Mouse (Mus musculus) right cerebral cortex, postnatal 4 days (tissue): ENCODE measurements at regions not wholly inside any gene's neighbourhood (a gene's known extent, or its start where the extent isn't known, plus 50 kb on each side); places are given as distances from the start of the nearest gene placed in this dataset.
A peak's percentile ranks its signal among the peaks of the same experiment; 100 is the strongest.

Experiments used
- DNase-seq: peaks from one replicate; pipeline ENCODE4 v3.0.0-alpha.2; 2022

DNA sequence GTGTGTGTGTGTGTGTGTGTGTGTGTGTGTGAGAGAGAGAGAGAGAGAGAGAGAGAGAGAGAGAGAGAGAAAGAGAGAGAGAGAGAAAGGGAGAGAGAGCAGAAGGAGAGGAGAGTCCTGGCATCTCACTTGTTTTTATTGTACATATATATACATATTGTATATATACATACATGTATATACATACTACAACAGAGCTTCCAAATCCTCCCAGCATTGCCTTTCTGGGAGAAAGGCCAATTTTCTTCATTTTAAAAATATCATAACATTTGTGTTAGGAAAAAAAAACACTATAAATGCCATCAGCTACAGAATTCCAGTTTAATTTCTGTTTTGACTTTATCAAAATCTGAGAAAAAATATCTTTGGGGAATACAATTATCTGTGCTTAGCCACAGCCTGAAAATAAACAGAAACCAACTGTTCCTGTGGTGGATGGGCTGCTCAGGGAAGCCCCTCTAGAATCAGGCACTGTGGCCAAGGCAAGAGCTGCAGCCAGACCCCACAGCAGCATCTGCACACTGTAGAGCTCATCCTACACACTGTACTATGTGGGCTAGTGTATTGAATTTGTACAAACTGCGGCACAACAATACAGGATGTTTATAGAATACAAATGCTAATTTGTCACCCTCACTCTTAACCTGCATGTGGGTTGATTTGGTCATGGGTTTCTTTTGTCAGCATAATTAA is 64.6 kb upstream of the Mgmt start:
- DNase-seq = peak; percentile 10

DNA sequence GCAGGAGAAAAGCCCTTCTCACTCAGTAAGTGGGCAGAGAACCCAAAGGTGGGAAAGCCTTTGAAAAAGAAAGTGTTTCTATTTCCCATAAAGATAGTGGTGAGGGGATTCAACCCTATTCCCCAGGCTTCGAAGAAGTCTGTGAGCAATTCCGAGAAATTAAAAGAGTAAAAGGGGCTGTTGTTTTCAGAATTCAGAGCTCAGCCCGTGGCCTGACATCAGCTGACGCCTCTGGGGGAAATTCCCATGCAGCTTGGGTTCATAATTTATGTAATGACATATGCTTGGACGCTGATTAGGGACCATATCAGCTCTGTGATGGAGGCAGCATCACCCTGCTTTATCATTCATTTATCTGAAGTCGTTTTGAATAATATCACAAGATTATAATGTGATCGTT is 62.0 kb upstream of the Mgmt start:
- DNase-seq = no peak

GRCm38 (mm10) chr7:136838971-136839370 is 55.4 kb upstream of the Mgmt start:
- no peak for DNase-seq

GRCm38 (mm10) chr7:136840224-136840623 is 54.2 kb upstream of the Mgmt start:
- no peak for DNase-seq

- no peak for DNase-seq
These were observed 51.7 kb upstream of the Mgmt start for GRCm38 (mm10) chr7:136842751-136843150.

GRCm38 (mm10) chr7:136844282-136844681 is 50.1 kb upstream of the Mgmt start:
- DNase-seq = no peak
